ENCODE assay signal across 17 mouse cellular contexts in genomic region chr5:49967726-49968125, GRCm38 (mm10).
"Had no signal": no experiment of that assay in that cellular context is flagged by ENCODE, and none has a peak within 500 bp of the region (broad histone marks: within the 10 kb centered on the region; RNA-seq: fewer than 3 reads in every experiment).

No protein-coding gene starts in this region.

- H3K4me1 ChIP-seq: kidney, embryonic 15.5 days; liver, embryonic 13.5 days; midbrain, embryonic 13.5 days; stomach, embryonic 15.5 days had no signal

- H3K27me3 ChIP-seq: kidney, embryonic 15.5 days; liver, embryonic 13.5 days; midbrain, embryonic 13.5 days; stomach, embryonic 15.5 days had no signal

- H3K36me3 ChIP-seq: liver, embryonic 13.5 days; stomach, embryonic 15.5 days had no signal

- H3K27ac ChIP-seq: kidney, embryonic 15.5 days; left cerebral cortex, adult 2 months; liver, embryonic 13.5 days; macrophage; midbrain, embryonic 13.5 days; stomach, embryonic 15.5 days had no signal

- H3K4me3 ChIP-seq: kidney, embryonic 15.5 days; left cerebral cortex, adult 2 months; liver, embryonic 13.5 days; midbrain, embryonic 13.5 days; stomach, embryonic 15.5 days had no signal

- ATAC-seq: midbrain, embryonic 13.5 days; midbrain, embryonic 16.5 days had no signal

- DNase-seq: kidney, adult 8-10 months; kidney, postnatal 10 days; kidney, postnatal 36 days; layer of hippocampus, postnatal 36 days; liver, embryonic 13.5 days; lung, adult 2 months; lung, postnatal 14 days; retina, postnatal 1 day; right cerebral cortex, postnatal 25 days; spleen, adult 18-20 months; thymus, postnatal 25 days had no signal

- H3K9me3 ChIP-seq: kidney, embryonic 15.5 days; liver, embryonic 13.5 days; midbrain, embryonic 13.5 days; stomach, embryonic 15.5 days had no signal

- H3K9ac ChIP-seq: kidney, embryonic 15.5 days; liver, embryonic 13.5 days; midbrain, embryonic 13.5 days; stomach, embryonic 15.5 days had no signal

- H3K4me2 ChIP-seq: kidney, embryonic 15.5 days; liver, embryonic 13.5 days; midbrain, embryonic 13.5 days; stomach, embryonic 15.5 days had no signal
